Mouse (Mus musculus) liver, embryonic 13.5 days (tissue): ENCODE measurements around the gene Pif1. TPM values are rescaled to one million over a fixed set of nuclear protein-coding genes. Genes with fewer than 3 reads are reported as not detected.

ENCODE experiments used
- ATAC-seq: fragments of 200-750 bp; cut with Nextera tagmentation; 2 replicates; pipeline ENCODE4 v1.8.0; 2017; ENCODE audit warnings: low read depth, mild to moderate bottlenecking, moderate number of reproducible peaks, moderate library complexity
- DNase-seq: peaks from one replicate; pipeline ENCODE4 v3.0.0; 2022
- H3K27ac ChIP-seq: fragments of 300-500 bp; sonication (generic); 2 replicates; pipeline ENCODE4 v1.5.1; 2015; ENCODE audit warnings: moderate library complexity, mild to moderate bottlenecking, inconsistent platforms
- H3K27me3 ChIP-seq: fragments of 300-500 bp; sonication (generic); 2 replicates; pipeline ENCODE4 v1.6.1; 2015; ENCODE audit warnings: mild to moderate bottlenecking, inconsistent platforms
- H3K36me3 ChIP-seq: fragments of 300-500 bp; sonication (generic); 2 replicates; pipeline ENCODE4 v1.6.1; 2015; ENCODE audit warnings: mild to moderate bottlenecking, inconsistent platforms
- H3K4me1 ChIP-seq: fragments of 300-500 bp; sonication (generic); replicated peaks from 2 replicates; pipeline ENCODE4 v1.6.1; 2015; ENCODE audit warnings: inconsistent platforms
- H3K4me2 ChIP-seq: fragments of 300-500 bp; sonication (generic); 2 replicates; pipeline ENCODE4 v1.6.1; 2015; ENCODE audit warnings: inconsistent platforms, mild to moderate bottlenecking, moderate library complexity
- H3K4me3 ChIP-seq: fragments of 300-500 bp; sonication (generic); replicated peaks from 2 replicates; pipeline ENCODE4 v1.5.1; 2015; ENCODE audit warnings: mild to moderate bottlenecking, inconsistent platforms
- H3K9ac ChIP-seq: fragments of 300-500 bp; sonication (generic); 2 replicates; pipeline ENCODE4 v1.6.1; 2015; ENCODE audit warnings: mild to moderate bottlenecking, inconsistent platforms
- H3K9me3 ChIP-seq: fragments of 300-500 bp; sonication (generic); replicated peaks from 2 replicates; pipeline ENCODE4 v1.6.1; 2016; ENCODE audit warnings: inconsistent platforms
- WGBS: fragments of 180-500 bp; shearing (Covaris S2); methylation state at CpG from one replicate; pipeline ENCODE4 v1.1.7; 2015; ENCODE audit not compliant: insufficient replicate concordance; 5-methylcytosine and 5-hydroxymethylcytosine counted together
- polyA plus RNA-seq: library from polyadenylated mRNA; unstranded; fragments of >200 nt; fragmentation: Nextera tagmentation; extraction: Ambion mirVana; gene quantifications from 2 replicates; pipeline ENCODE4 v1.2.1, GENCODE M21; 2015

The Pif1 gene
- polyA plus RNA-seq, 1 experiment from 2014 or later, result 11.0 TPM

- Histone ChIP-seq H3K4me3 (no peak overlapping the region), H3K27me3 (peaks cover 25% of the 10 kb centered on the region), H3K4me1 (no peaks in the 10 kb centered on the region), H3K9me3 (no peaks in the 10 kb centered on the region), H3K36me3 (no peaks in the 10 kb centered on the region), H3K4me2 (no peak overlapping the region), H3K9ac (no peak overlapping the region), H3K27ac (no peak overlapping the region)
- no peak for DNase-seq
- ATAC-seq, result no peak
- WGBS, result 40% methylated on average over 5 of the region's 5 CpGs
Measured at GRCm38 (mm10) chr9:65622826-65623225, 35.9 kb downstream of the Pif1 start.

- no peaks in the 10 kb centered on the region for H3K9me3 ChIP-seq
- no peak overlapping the region for H3K9ac ChIP-seq
- H3K4me1 ChIP-seq, result peaks cover 4% of the 10 kb centered on the region; the same call in 1 of the 2 replicates
- H3K4me3 ChIP-seq, result no peak overlapping the region
- no peak overlapping the region for H3K4me2 ChIP-seq
- DNase-seq, result no peak
- H3K27me3 ChIP-seq, result peaks cover 39% of the 10 kb centered on the region
- no peak overlapping the region for H3K27ac ChIP-seq
- ATAC-seq, result no peak
- H3K36me3 ChIP-seq, result no peaks in the 10 kb centered on the region
- 53% methylated on average over 2 of the region's 2 CpGs for WGBS
Measured at GRCm38 (mm10) chr9:65624266-65624665, 37.3 kb downstream of the Pif1 start.

- H3K4me2 ChIP-seq, result peak within 1 kb of the TSS; percentile 75
- peak within 1 kb of the TSS; percentile 20; the same call in 1 of the 2 replicates for H3K27ac ChIP-seq
- 2% methylated on average over 37 of the region's 40 CpGs for WGBS
- peaks cover 87% of the 10 kb centered on the region for H3K27me3 ChIP-seq
- peak within 1 kb of the TSS; percentile 68 for H3K9ac ChIP-seq
- peak within 1 kb of the TSS; percentile 64 for H3K4me3 ChIP-seq
- H3K4me1 ChIP-seq, result peaks cover 28% of the 10 kb centered on the region
- no peaks in the 10 kb centered on the region for H3K36me3 ChIP-seq
- no peaks in the 10 kb centered on the region for H3K9me3 ChIP-seq
- no peak for ATAC-seq
- DNase-seq, result no peak
Measured at GRCm38 (mm10) chr9:65629025-65629766, 42.2 kb downstream of the Pif1 start, which contains the start of gene Rbpms2. TSS of gene Rbpms2 (plus strand) at chr9:65629648.

GRCm38 (mm10) chr9:65629767-65630630 is 43.0 kb downstream of the Pif1 start:
- Histone ChIP-seq H3K9me3 (no peaks in the 10 kb centered on the region), H3K27ac (0 out of 2 replicates have a peak overlapping the region, but pooled peaks have one; percentile 20), H3K36me3 (no peaks in the 10 kb centered on the region), H3K4me3 (peak overlapping the region; percentile 64), H3K4me1 (peaks cover 28% of the 10 kb centered on the region), H3K27me3 (peaks cover 85% of the 10 kb centered on the region), H3K9ac (peak overlapping the region; percentile 68), H3K4me2 (peak overlapping the region; percentile 75)
- WGBS, result under 1% methylated on average over 54 of the region's 83 CpGs
- DNase-seq (peak; percentile 21), ATAC-seq (peak; percentile 75)

GRCm38 (mm10) chr9:65630631-65631353 is 43.8 kb downstream of the Pif1 start:
- no peaks in the 10 kb centered on the region for H3K36me3 ChIP-seq
- H3K9me3 ChIP-seq, result no peaks in the 10 kb centered on the region
- peaks cover 81% of the 10 kb centered on the region for H3K27me3 ChIP-seq
- H3K4me1 ChIP-seq, result peaks cover 28% of the 10 kb centered on the region
- DNase-seq, result no peak
- WGBS, result under 1% methylated on average over 73 of the region's 78 CpGs
- peak overlapping the region; percentile 64 for H3K4me3 ChIP-seq
- H3K27ac ChIP-seq, result peak overlapping the region; percentile 20; the same call in 1 of the 2 replicates
- peak; percentile 60 for ATAC-seq
- H3K4me2 ChIP-seq, result peak overlapping the region; percentile 75
- H3K9ac ChIP-seq, result peak overlapping the region; percentile 68

- WGBS, result 9% methylated on average over 16 of the region's 16 CpGs
- peak overlapping the region; percentile 68 for H3K9ac ChIP-seq
- DNase-seq (no peak), ATAC-seq (peak; percentile 45)
- peaks cover 74% of the 10 kb centered on the region for H3K27me3 ChIP-seq
- H3K4me2 ChIP-seq, result peak overlapping the region; percentile 75
- no peaks in the 10 kb centered on the region for H3K36me3 ChIP-seq
- peak overlapping the region; percentile 20; the same call in 1 of the 2 replicates for H3K27ac ChIP-seq
- peaks cover 28% of the 10 kb centered on the region for H3K4me1 ChIP-seq
- H3K4me3 ChIP-seq, result peak overlapping the region; percentile 64
- no peaks in the 10 kb centered on the region for H3K9me3 ChIP-seq
Measured at GRCm38 (mm10) chr9:65631354-65632021, 44.5 kb downstream of the Pif1 start.

GRCm38 (mm10) chr9:65635766-65636165 is 48.8 kb downstream of the Pif1 start:
- Histone ChIP-seq H3K4me3 (no peak overlapping the region), H3K9me3 (no peaks in the 10 kb centered on the region), H3K36me3 (no peaks in the 10 kb centered on the region), H3K27ac (no peak overlapping the region), H3K9ac (no peak overlapping the region), H3K4me1 (peaks cover 14% of the 10 kb centered on the region), H3K4me2 (no peak overlapping the region), H3K27me3 (peaks cover 43% of the 10 kb centered on the region)
- WGBS, result 49% methylated on average over 1 of the region's 1 CpGs
- DNase-seq (no peak), ATAC-seq (no peak)

- DNase-seq (no peak), ATAC-seq (no peak)
- H3K4me3 ChIP-seq, result no peak overlapping the region
- H3K4me2 ChIP-seq, result no peak overlapping the region
- H3K27ac ChIP-seq, result no peak overlapping the region
- H3K4me1 ChIP-seq, result 0 out of 2 replicates have a peak, but pooled peaks cover 8% of the 10 kb centered on the region
- 70% methylated on average over 4 of the region's 4 CpGs for WGBS
- H3K36me3 ChIP-seq, result no peaks in the 10 kb centered on the region
- no peak overlapping the region for H3K9ac ChIP-seq
- H3K27me3 ChIP-seq, result peaks cover 34% of the 10 kb centered on the region
- H3K9me3 ChIP-seq, result no peaks in the 10 kb centered on the region
Measured at GRCm38 (mm10) chr9:65636926-65637325, 50.0 kb downstream of the Pif1 start.

- no peaks in the 10 kb centered on the region for H3K9me3 ChIP-seq
- 55% methylated on average over 5 of the region's 5 CpGs for WGBS
- H3K27ac ChIP-seq, result no peak overlapping the region
- DNase-seq (no peak), ATAC-seq (no peak)
- H3K9ac ChIP-seq, result no peak overlapping the region
- H3K4me3 ChIP-seq, result no peak overlapping the region
- H3K4me1 ChIP-seq, result 0 out of 2 replicates have a peak, but pooled peaks cover 6% of the 10 kb centered on the region
- H3K4me2 ChIP-seq, result no peak overlapping the region
- H3K36me3 ChIP-seq, result no peaks in the 10 kb centered on the region
- H3K27me3 ChIP-seq, result peaks cover 13% of the 10 kb centered on the region; the same call in 1 of the 2 replicates
Measured at GRCm38 (mm10) chr9:65639065-65639464, 52.1 kb downstream of the Pif1 start.

GRCm38 (mm10) chr9:65640838-65641410 is 54.0 kb downstream of the Pif1 start:
- Histone ChIP-seq H3K4me1 (0 out of 2 replicates have a peak, but pooled peaks cover 6% of the 10 kb centered on the region), H3K9me3 (no peaks in the 10 kb centered on the region), H3K4me3 (no peak overlapping the region), H3K9ac (no peak overlapping the region), H3K4me2 (no peak overlapping the region), H3K27me3 (peaks cover 13% of the 10 kb centered on the region; the same call in 1 of the 2 replicates), H3K27ac (no peak overlapping the region), H3K36me3 (no peaks in the 10 kb centered on the region)
- no peak for DNase-seq
- no peak for ATAC-seq
- WGBS, result 34% methylated on average over 5 of the region's 5 CpGs
